Mouse (Mus musculus) C2C12 (cell line): Measurements from ENCODE around the gene Dnaaf1.

ENCODE experiments used
- CEBPB ChIP-seq: IDR thresholded peaks from one replicate; pipeline ENCODE4 v1.6.1; 2011; ENCODE audit warnings: low read depth, mild to moderate bottlenecking, control low read depth, moderate library complexity
- CTCF ChIP-seq: IDR thresholded peaks from one replicate; pipeline ENCODE4 v1.5.1; 2011; ENCODE audit not compliant: control insufficient read depth, insufficient read depth, insufficient read length
- MAX ChIP-seq: IDR thresholded peaks from one replicate; pipeline ENCODE4 v1.6.1; 2011; ENCODE audit warnings: mild to moderate bottlenecking, control low read depth
- MYOD1 ChIP-seq: IDR thresholded peaks from one replicate; pipeline ENCODE4 v1.6.1; 2011; ENCODE audit warnings: low read depth; ENCODE audit not compliant: control insufficient read depth, insufficient read length

DNA sequence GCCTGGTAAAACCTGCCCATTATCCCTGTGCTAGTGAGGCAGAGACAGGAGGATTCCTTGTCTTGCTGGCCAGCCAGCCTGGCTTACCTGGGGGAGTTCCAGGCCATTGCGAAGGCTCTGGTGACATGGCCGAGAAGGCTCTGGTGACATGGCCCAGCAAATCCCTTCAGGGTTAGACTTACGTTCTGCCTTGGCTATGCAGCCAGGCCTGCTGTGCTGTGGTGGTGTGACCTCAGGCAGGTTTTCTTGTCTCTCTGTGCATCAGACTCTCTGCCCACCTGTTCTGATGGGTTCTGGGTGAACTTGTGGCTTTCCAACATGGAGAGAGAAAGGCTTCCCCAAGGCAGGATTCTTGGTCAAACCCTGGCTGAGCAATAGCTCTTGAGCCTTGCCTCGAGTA, 62.3 kb downstream of the Dnaaf1 start:
- no peak for TF ChIP-seq CTCF
- TF ChIP-seq MAX: no peak
- TF ChIP-seq CEBPB: no peak
- no peak for TF ChIP-seq MYOD1
